Mouse (Mus musculus): Measurements from ENCODE around the gene Tet3.
A peak's percentile ranks its signal among the peaks of the same experiment; 100 is the strongest.
"Not testable (repeated sequence)": the region's sequence is repeated elsewhere in the genome, so short reads cannot be mapped to it uniquely, and the experiment has no call there.

Tet3 gene

GRCm38 (mm10) chr6:83381510-83382491 is 77.1 kb downstream of the Tet3 start:
- DNase-seq (ENCODE audit: low read depth, low spot score) = no peak

GRCm38 (mm10) chr6:83373704-83374300 is 85.1 kb downstream of the Tet3 start:
- DNase-seq (ENCODE audit: low read depth, low spot score) = no peak

- DNase-seq (ENCODE audit: low read depth, low spot score) = no peak
These were observed 87.5 kb downstream of the Tet3 start for GRCm38 (mm10) chr6:83371350-83371749.

- DNase-seq (ENCODE audit: low read depth, low spot score) = no peak
These were observed 88.4 kb downstream of the Tet3 start for GRCm38 (mm10) chr6:83370316-83370965.

- DNase-seq (ENCODE audit: low read depth, low spot score) = no peak
These were observed 95.8 kb downstream of the Tet3 start for GRCm38 (mm10) chr6:83363075-83363474.

GRCm38 (mm10) chr6:83361523-83362248 is 97.2 kb downstream of the Tet3 start:
- DNase-seq (ENCODE audit: low read depth, low spot score) = no peak

- DNase-seq (ENCODE audit: low read depth, low spot score) = no peak
These were observed 101.4 kb downstream of the Tet3 start for GRCm38 (mm10) chr6:83357436-83357835.

- DNase-seq (ENCODE audit: low read depth, low spot score) = peak; percentile 48
These were observed 102.2 kb downstream of the Tet3 start for GRCm38 (mm10) chr6:83356569-83357138.

- no peak for DNase-seq (ENCODE audit: low read depth, low spot score)
These were observed 103.8 kb downstream of the Tet3 start for GRCm38 (mm10) chr6:83354856-83355781.

GRCm38 (mm10) chr6:83352666-83353410 is 106.0 kb downstream of the Tet3 start:
- DNase-seq (ENCODE audit: low read depth, low spot score) = no peak

- no peak for DNase-seq (ENCODE audit: low read depth, low spot score)
These were observed 107.3 kb downstream of the Tet3 start for GRCm38 (mm10) chr6:83351490-83352160.

GRCm38 (mm10) chr6:83350851-83351405 is 108.0 kb downstream of the Tet3 start:
- DNase-seq (ENCODE audit: low read depth, low spot score) = no peak

- DNase-seq (ENCODE audit: low read depth, low spot score) = no peak
These were observed 108.7 kb downstream of the Tet3 start for GRCm38 (mm10) chr6:83350172-83350571.

- no peak for DNase-seq (ENCODE audit: low read depth, low spot score)
These were observed 109.5 kb downstream of the Tet3 start for GRCm38 (mm10) chr6:83349274-83349958.

- DNase-seq (ENCODE audit: low read depth, low spot score) = no peak
These were observed 110.0 kb downstream of the Tet3 start, which contains the start of gene Bola3 for GRCm38 (mm10) chr6:83348873-83349272. Bola3 (plus strand) TSS chr6:83349147.

- no peak for DNase-seq (ENCODE audit: low read depth, low spot score)
These were observed 111.0 kb downstream of the Tet3 start for GRCm38 (mm10) chr6:83347916-83348315.

GRCm38 (mm10) chr6:83345285-83345684 is 113.6 kb downstream of the Tet3 start:
- not testable (repeated sequence) for DNase-seq (ENCODE audit: low read depth, low spot score)

- DNase-seq (ENCODE audit: low read depth, low spot score) = no peak
These were observed 115.9 kb downstream of the Tet3 start for GRCm38 (mm10) chr6:83342957-83343356.

Data from telencephalon, adult 2 months (tissue).